Mouse (Mus musculus) forebrain, embryonic 14.5 days (tissue): ENCODE measurements around the gene Ifitm1. TPM values are rescaled to one million over a fixed set of nuclear protein-coding genes. Genes with fewer than 3 reads are reported as not detected.
"Not testable (repeated sequence)": the region's sequence is repeated elsewhere in the genome, so short reads cannot be mapped to it uniquely, and the experiment has no call there.

Source experiments
- ATAC-seq: fragments of 200-750 bp; cut with Nextera tagmentation; 2 replicates; pipeline ENCODE4 v1.8.0; 2017; ENCODE audit warnings: mild to moderate bottlenecking, moderate library complexity
- DNase-seq: peaks from one replicate; pipeline ENCODE4 v3.0.0-alpha.2; 2015; ENCODE audit warnings: low spot score
- H3K27ac ChIP-seq: fragments of 300-500 bp; sonication (generic); 2 replicates; pipeline ENCODE4 v1.5.1; 2014; ENCODE audit warnings: low read depth, mild to moderate bottlenecking, control low read depth, low read length, moderate library complexity
- H3K27me3 ChIP-seq: fragments of 300-500 bp; sonication (generic); replicated peaks from 2 replicates; pipeline ENCODE4 v1.6.1; 2014; ENCODE audit warnings: low read length, control low read depth, mixed read lengths; ENCODE audit not compliant: control insufficient read depth, insufficient read depth
- H3K36me3 ChIP-seq: fragments of 300-500 bp; sonication (generic); 2 replicates; pipeline ENCODE4 v1.6.1; 2014; ENCODE audit warnings: low read length, control low read depth; ENCODE audit not compliant: control insufficient read depth, insufficient read depth
- H3K4me1 ChIP-seq: fragments of 300-500 bp; sonication (generic); 2 replicates; pipeline ENCODE4 v1.6.1; 2014; ENCODE audit warnings: antibody characterized with exemption, low read length, control low read depth; ENCODE audit not compliant: control insufficient read depth, insufficient read depth
- H3K4me2 ChIP-seq: fragments of 300-500 bp; sonication (generic); 2 replicates; pipeline ENCODE4 v1.6.1; 2014; ENCODE audit warnings: mild to moderate bottlenecking, control low read depth, low read length
- H3K4me3 ChIP-seq: fragments of 300-500 bp; sonication (generic); 2 replicates; pipeline ENCODE4 v1.5.1; 2014; ENCODE audit warnings: low read depth, low read length, control low read depth
- H3K9ac ChIP-seq: fragments of 300-500 bp; sonication (generic); 2 replicates; pipeline ENCODE4 v1.6.1; 2014; ENCODE audit warnings: mild to moderate bottlenecking, low read length, control low read depth, moderate library complexity
- H3K9me3 ChIP-seq: fragments of 300-500 bp; sonication (generic); replicated peaks from 2 replicates; pipeline ENCODE4 v1.6.1; 2016; ENCODE audit warnings: low read length, control low read depth, mixed read lengths; ENCODE audit not compliant: control insufficient read depth
- WGBS: fragments of 180-500 bp; shearing (Covaris S2); extraction: QIAGEN DNeasy Blood & Tissue Kit; methylation state at CpG from one replicate; pipeline ENCODE4 v1.1.7; 2014; 5-methylcytosine and 5-hydroxymethylcytosine counted together
- polyA plus RNA-seq: library from polyadenylated mRNA; unstranded; fragments of >200 nt; fragmentation: Nextera tagmentation; extraction: Ambion mirVana; gene quantifications from 2 replicates; pipeline ENCODE4 v1.2.1, GENCODE M21; 2014

The Ifitm1 gene
- polyA plus RNA-seq, 1 experiment from 2014 or later: 11.0 TPM

- not testable (repeated sequence) for H3K9ac ChIP-seq, ATAC-seq, H3K4me3 ChIP-seq, H3K9me3 ChIP-seq, H3K4me2 ChIP-seq, H3K27me3 ChIP-seq, H3K4me1 ChIP-seq, DNase-seq, H3K27ac ChIP-seq, H3K36me3 ChIP-seq
- WGBS: 96% methylated on average over 9 of the region's 9 CpGs
Measured at GRCm38 (mm10) chr7:140976720-140977119, 9.7 kb downstream of the Ifitm1 start.

DNA sequence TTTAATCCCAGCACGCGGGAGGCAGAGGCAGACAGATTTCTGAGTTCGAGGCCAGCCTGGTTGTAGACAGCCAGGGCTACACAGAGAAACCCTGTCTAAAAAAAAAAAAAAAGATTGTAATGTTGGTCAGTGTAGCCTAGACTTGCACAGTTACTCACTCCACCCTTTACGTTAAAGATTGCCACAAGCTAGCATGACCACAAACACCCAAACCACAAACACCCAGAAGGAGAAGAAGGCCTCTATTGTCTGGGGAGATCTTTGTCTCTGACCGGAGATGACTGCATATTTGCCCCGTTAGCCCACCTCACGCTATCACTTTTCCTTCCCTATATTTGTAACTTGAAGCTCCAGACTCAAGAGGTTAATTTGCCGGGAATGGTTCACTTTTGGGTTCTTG, 14.7 kb downstream of the Ifitm1 start:
- Histone ChIP-seq H3K36me3 (no peaks in the 10 kb centered on the region), H3K4me2 (no peak overlapping the region), H3K27ac (no peak overlapping the region), H3K4me1 (no peaks in the 10 kb centered on the region), H3K9me3 (no peaks in the 10 kb centered on the region), H3K27me3 (no peaks in the 10 kb centered on the region), H3K4me3 (no peak overlapping the region), H3K9ac (no peak overlapping the region)
- WGBS: 92% methylated on average over 8 of the region's 8 CpGs
- no peak for ATAC-seq
- no peak for DNase-seq

DNA sequence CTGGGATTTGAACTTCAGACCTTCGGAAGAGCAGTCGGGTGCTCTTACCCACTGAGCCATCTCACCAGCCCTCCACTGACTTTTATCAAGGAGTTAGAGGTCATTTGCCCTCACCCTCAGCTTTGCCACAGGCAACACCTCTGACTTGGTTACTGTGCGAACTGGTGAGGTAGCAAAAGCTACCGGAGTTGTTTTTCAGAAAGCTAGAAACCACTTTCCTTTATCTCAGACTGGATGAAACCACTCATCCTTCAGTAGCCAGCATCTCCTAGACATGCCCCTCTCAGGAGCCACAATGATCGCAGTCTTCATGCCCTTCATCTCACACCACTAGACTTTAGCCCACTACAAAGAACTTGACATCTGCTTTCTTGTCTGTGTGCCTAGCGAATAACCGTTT, 15.9 kb downstream of the Ifitm1 start:
- Histone ChIP-seq H3K27me3 (no peaks in the 10 kb centered on the region), H3K9ac (no peak overlapping the region), H3K4me3 (no peak overlapping the region), H3K4me2 (no peak overlapping the region), H3K36me3 (no peaks in the 10 kb centered on the region), H3K9me3 (no peaks in the 10 kb centered on the region), H3K4me1 (no peaks in the 10 kb centered on the region), H3K27ac (no peak overlapping the region)
- 95% methylated on average over 7 of the region's 7 CpGs for WGBS
- ATAC-seq (no peak), DNase-seq (no peak)

DNA sequence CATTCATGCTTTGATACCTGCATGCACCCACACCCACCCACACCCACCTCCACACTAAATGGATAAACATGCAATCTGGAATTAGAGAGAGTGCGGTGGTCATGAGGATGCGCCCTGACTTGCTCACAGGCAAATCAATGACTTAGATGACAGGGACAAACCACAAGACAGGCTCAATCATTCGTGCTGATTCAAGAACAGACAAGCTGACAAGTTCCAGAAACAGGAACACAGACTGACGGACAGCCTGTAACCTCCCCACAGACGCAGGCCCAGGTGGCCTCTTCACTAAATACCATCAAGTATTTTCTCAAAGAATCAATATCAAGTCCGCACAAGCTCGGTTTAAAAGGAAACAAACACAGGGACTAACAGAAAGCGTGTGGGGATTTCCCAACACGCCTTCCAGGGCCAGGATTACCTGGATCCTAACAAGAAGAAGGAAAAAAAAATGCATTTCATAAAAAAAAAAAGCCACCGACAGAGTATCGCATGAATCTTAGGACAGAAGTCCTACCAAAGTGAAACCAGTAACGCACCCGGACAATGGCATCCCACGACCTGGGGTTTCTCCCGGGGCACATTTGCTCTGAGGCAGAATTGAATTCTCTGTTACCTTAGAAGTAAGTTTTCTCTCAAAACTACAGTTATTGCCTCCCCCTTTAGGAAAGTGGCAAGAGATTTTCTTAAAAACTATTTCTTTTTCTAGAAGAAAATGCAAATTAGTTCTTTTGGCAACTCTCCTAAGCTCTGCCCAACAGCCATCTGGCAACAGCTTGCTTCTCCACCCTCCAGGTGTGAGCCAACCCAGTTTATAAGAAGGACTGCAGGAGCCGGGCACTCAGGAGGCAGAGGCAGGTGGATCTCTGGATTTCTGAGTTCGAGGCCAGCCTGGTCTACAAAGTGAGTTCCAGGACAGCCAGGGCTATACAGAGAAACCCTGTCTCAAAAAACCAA, 20.4 kb downstream of the Ifitm1 start:
- ATAC-seq (no peak), DNase-seq (no peak)
- H3K4me3 ChIP-seq: no peak overlapping the region
- H3K4me2 ChIP-seq: no peak overlapping the region
- 88% methylated on average over 17 of the region's 17 CpGs for WGBS
- H3K4me1 ChIP-seq: no peaks in the 10 kb centered on the region
- H3K9me3 ChIP-seq: no peaks in the 10 kb centered on the region
- H3K36me3 ChIP-seq: no peaks in the 10 kb centered on the region
- no peak overlapping the region for H3K27ac ChIP-seq
- no peaks in the 10 kb centered on the region for H3K27me3 ChIP-seq
- no peak overlapping the region for H3K9ac ChIP-seq

GRCm38 (mm10) chr7:140989022-140989421, 22.0 kb downstream of the Ifitm1 start:
- Histone ChIP-seq H3K9me3 (no peaks in the 10 kb centered on the region), H3K27me3 (no peaks in the 10 kb centered on the region), H3K4me2 (no peak overlapping the region), H3K4me3 (no peak overlapping the region), H3K27ac (no peak overlapping the region), H3K9ac (no peak overlapping the region), H3K4me1 (no peaks in the 10 kb centered on the region), H3K36me3 (no peaks in the 10 kb centered on the region)
- ATAC-seq (no peak), DNase-seq (no peak)
- WGBS: 80% methylated on average over 4 of the region's 4 CpGs

GRCm38 (mm10) chr7:140990185-140990584, 23.2 kb downstream of the Ifitm1 start:
- H3K36me3 ChIP-seq: no peaks in the 10 kb centered on the region
- no peak for ATAC-seq
- H3K4me1 ChIP-seq: no peaks in the 10 kb centered on the region
- DNase-seq: no peak
- H3K27ac ChIP-seq: no peak overlapping the region
- H3K9me3 ChIP-seq: no peaks in the 10 kb centered on the region
- no peak overlapping the region for H3K4me3 ChIP-seq
- H3K4me2 ChIP-seq: no peak overlapping the region
- no peaks in the 10 kb centered on the region for H3K27me3 ChIP-seq
- 80% methylated on average over 6 of the region's 6 CpGs for WGBS
- no peak overlapping the region for H3K9ac ChIP-seq

- no peaks in the 10 kb centered on the region for H3K27me3 ChIP-seq
- no peaks in the 10 kb centered on the region for H3K9me3 ChIP-seq
- no peak overlapping the region for H3K4me3 ChIP-seq
- DNase-seq (no peak), ATAC-seq (no peak)
- WGBS: 77% methylated on average over 5 of the region's 5 CpGs
- no peaks in the 10 kb centered on the region for H3K4me1 ChIP-seq
- no peak overlapping the region for H3K9ac ChIP-seq
- no peak overlapping the region for H3K4me2 ChIP-seq
- no peak overlapping the region for H3K27ac ChIP-seq
- no peaks in the 10 kb centered on the region for H3K36me3 ChIP-seq
Measured at GRCm38 (mm10) chr7:140990622-140991021, 23.6 kb downstream of the Ifitm1 start.

- Histone ChIP-seq H3K36me3 (no peaks in the 10 kb centered on the region), H3K27me3 (no peaks in the 10 kb centered on the region), H3K4me1 (no peaks in the 10 kb centered on the region), H3K9me3 (no peaks in the 10 kb centered on the region), H3K27ac (no peak overlapping the region), H3K4me2 (no peak overlapping the region), H3K9ac (no peak overlapping the region), H3K4me3 (no peak overlapping the region)
- ATAC-seq: no peak
- DNase-seq: no peak
- 89% methylated on average over 14 of the region's 14 CpGs for WGBS
Measured at GRCm38 (mm10) chr7:140991117-140991689, 24.2 kb downstream of the Ifitm1 start.

- Histone ChIP-seq H3K27ac (no peak overlapping the region), H3K9me3 (no peaks in the 10 kb centered on the region), H3K9ac (no peak overlapping the region), H3K4me3 (no peak overlapping the region), H3K4me1 (no peaks in the 10 kb centered on the region), H3K36me3 (no peaks in the 10 kb centered on the region), H3K4me2 (no peak overlapping the region), H3K27me3 (no peaks in the 10 kb centered on the region)
- ATAC-seq (no peak), DNase-seq (no peak)
- WGBS: 70% methylated on average over 1 of the region's 1 CpGs
Measured at GRCm38 (mm10) chr7:140997817-140998216, 30.8 kb downstream of the Ifitm1 start.
